Mouse (Mus musculus): ENCODE results near the gene Hspa1a.
A peak's percentile ranks its signal among the peaks of the same experiment; 100 is the strongest.
"Not testable (repeated sequence)": the region's sequence is repeated elsewhere in the genome, so short reads cannot be mapped to it uniquely, and the experiment has no call there.

The Hspa1a gene

GRCm38 (mm10) chr17:35001452-35002152 is 29.6 kb upstream of the Hspa1a start:
- no peak for DNase-seq (ENCODE audit: low spot score)

- DNase-seq (ENCODE audit: low spot score), result peak; percentile 83
Observed at GRCm38 (mm10) chr17:35000717-35001451, 28.9 kb upstream of the Hspa1a start, which contains the start of gene Vars. Gene Vars, plus strand, starts transcription at chr17:35000987.

DNA sequence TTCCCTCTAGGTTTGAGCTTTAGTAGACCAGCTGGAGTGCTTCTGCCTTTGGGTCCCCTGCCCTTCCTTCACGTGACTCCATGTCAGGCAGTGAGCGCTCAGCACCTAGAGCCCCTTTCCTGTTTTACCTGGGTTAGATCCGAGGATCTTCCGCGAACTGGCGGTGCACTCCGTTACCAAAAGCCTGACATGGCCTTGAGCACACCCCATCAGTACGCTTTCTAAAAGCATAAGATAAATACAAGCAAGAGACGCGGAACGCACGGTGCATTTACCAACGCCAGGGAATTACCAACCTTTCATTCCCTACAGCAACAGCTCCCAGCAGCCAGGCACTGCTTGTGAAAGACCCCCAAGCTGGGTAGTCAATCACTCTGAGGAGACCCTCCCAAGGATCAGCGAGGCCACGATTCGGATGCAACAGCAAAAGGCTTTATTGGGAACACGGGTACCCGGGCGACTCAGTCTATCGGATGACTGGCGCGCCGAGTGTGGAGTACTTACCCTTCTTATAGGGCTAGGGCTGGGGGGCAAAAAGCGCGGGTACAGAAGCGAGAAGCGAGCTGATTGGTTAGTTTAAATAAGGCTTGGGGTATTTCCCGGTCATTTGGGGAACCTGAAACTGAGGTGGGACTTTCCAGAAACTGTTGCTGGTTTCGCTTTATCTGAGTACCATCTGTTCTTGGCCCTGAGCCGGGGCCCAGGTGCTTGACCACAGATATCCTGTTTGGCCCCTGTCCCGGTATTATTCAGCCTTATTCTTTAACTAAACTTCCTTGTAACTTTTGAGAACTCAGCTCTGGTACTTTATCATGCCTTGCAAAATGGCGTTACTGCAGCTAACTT is 28.1 kb upstream of the Hspa1a start:
- not testable (repeated sequence) for DNase-seq (ENCODE audit: low spot score)

DNA sequence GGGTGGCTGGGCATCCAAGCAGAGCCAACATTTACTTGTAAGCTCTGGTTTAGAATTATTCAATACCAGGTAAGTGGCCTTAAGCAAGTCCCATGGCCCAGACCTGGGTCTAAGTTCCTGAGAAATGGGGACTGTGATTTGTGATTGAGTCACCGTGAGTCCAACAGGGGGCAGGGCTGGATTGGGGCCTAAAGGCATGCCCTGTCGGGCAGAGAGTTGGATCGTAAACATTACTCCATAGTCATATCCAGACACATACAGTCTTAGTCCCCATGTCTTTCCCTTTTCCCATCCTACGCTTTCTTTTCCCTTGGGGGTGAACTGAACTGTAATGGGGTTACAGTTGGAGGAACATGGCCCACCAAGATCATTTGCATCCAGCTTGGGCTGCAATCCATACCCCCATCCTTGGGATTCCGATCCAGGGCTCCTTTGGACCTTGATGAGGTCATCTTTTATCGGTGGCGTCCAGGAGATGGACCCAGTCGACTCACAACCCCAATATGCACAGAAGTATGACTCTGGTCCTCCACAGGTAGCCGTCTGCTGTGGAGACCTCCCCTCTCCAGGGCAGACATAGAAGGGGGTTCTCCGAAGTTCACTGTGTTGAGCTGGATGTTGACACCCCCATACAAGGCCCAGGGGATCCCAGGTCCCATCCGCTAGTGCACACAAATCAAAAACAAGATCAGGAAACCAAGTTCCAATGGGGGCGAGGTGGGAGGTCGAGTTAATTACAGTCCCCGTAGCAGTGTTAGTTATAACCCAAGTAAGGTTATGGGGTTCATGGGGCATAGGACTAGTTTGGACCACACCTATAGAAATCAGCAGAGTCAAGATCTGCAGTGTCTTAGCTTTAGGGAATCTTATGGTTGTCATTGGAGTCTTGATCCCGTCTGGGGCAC is 26.8 kb upstream of the Hspa1a start:
- no peak for DNase-seq (ENCODE audit: low spot score)

DNA sequence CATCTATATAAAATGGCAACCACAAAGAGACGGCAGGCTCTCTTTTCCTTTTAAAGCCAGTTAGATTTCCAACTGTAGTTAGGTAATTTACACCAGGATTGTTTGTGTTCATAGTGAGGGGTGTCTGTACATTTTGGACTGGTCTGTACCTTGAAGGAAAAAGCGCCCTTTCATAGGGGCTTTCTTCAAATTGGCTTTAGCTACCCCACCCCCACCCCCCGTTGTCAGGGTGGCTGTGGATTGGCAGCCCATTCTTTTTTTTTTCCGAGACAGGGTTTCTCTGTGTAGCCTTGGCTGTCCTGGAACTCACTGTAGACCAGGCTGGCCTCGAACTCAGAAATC is 25.2 kb upstream of the Hspa1a start:
- DNase-seq (ENCODE audit: low spot score), result no peak

- DNase-seq (ENCODE audit: low spot score), result no peak
Observed at GRCm38 (mm10) chr17:34996411-34997141, 24.6 kb upstream of the Hspa1a start.

GRCm38 (mm10) chr17:34995927-34996326 is 24.0 kb upstream of the Hspa1a start:
- DNase-seq (ENCODE audit: low spot score), result not testable (repeated sequence)

DNA sequence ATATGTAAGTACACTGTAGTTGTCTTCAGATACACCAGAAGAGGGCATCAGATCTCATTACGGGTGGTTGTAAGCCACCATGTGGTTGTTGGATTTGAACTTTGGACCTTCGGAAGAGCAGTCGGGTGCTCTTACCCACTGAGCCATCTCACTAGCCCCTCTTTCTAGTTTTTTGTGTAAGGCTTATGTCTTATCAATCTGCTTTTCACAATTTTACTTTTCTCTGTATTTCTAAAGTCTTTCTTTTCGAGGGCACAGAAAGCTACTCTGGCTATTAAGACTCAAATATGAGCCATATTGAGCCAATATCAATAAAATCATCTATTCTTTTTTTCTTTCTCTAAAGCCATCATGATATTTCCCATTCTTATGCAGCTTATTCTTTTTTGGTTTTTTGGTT is 23.2 kb upstream of the Hspa1a start:
- not testable (repeated sequence) for DNase-seq (ENCODE audit: low spot score)

- DNase-seq (ENCODE audit: low spot score), result no peak
Observed at GRCm38 (mm10) chr17:34994751-34995150, 22.8 kb upstream of the Hspa1a start.

DNA sequence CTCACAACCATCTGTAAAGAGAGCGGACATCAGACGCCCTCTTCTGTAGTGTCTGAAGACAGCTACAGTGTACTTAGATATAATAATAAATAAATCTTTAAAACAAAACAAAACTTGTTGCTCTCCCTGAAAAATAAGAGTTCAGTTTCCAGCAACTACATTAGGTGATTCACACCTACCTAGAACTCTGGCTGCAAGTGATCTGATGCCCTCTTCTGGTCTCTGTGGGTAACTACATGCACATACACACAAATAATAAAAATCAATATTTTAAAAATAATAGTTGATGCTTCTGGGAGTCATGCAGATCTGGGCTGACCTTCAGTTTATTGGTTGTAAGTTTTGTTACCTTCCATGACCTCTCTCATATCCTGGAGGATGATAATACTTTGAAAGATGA is 12.3 kb upstream of the Hspa1a start:
- DNase-seq (ENCODE audit: low spot score), result no peak

DNA sequence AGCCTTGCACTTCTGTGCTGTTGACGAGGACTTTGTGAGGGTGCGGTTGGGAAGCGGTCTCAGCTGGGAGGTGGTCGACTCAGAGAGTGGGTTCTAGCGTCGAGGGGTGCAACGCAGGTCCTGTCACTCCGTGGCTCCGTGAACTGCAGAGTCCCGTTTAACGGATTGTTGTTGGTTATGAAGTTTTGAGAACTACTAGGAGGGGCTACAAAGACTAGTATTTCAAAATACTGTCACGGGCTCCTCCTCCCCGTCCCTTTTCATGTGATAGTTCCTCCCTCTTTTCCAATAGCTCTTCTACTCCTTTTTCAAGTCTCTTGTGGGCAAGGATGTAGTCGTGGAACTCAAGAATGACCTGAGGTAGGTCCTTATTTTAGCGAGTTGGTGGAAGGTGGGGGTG is 10.4 kb upstream of the Hspa1a start:
- no peak for DNase-seq (ENCODE audit: low spot score)

DNA sequence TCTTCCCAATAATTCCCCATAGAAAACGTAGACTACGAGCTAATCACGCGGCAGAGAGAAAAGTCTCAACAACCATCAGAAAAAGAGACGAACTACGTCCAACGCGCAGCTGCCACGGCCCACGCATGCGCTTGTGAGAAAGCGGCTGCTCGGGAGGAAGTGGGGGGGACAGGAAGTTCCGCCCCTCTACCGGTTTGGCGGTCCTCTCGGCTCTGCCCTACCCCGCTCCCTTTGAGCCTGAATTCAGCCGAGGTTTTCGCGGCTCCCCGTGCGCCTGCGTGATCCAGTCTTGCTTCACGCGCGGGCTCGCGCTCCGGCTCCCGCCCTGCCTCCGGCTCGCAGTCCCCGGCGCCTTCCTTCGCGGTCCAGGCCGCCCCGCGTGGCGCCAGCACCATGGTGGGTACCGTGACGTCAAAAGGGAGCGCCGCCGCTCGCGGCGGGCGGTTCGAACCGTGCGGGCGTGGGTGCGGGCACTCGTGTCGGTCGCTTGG is 9.8 kb upstream of the Hspa1a start, which contains the start of gene Lsm2:
Gene Lsm2 (plus strand): TSS at position 173 of the 491 bp plus-strand sequence.
- DNase-seq (ENCODE audit: low spot score), result peak; percentile 94

GRCm38 (mm10) chr17:34980655-34981054 is 8.7 kb upstream of the Hspa1a start:
- peak; percentile 72 for DNase-seq (ENCODE audit: low spot score)

DNA sequence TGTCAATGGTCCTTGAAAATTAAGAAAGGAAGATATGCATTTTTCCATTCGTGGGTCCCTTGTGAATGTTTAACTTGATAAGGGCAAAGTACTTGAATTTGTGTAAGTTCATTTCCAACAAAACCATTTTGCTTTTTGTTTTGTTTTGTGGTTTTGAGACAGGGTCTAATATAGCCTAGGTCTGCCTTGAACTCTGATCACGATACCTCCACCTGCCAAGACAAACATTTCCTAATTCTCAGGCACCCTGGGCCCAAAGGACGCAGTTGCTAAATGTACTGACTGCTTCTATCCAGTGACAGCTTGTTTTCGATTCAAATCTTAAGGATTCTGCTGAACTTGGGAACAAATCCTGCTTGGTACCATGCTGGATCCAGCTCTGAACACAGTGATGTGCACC is 7.7 kb upstream of the Hspa1a start:
- DNase-seq (ENCODE audit: low spot score), result no peak

GRCm38 (mm10) chr17:34978239-34978638 is 6.3 kb upstream of the Hspa1a start:
- no peak for DNase-seq (ENCODE audit: low spot score)

DNA sequence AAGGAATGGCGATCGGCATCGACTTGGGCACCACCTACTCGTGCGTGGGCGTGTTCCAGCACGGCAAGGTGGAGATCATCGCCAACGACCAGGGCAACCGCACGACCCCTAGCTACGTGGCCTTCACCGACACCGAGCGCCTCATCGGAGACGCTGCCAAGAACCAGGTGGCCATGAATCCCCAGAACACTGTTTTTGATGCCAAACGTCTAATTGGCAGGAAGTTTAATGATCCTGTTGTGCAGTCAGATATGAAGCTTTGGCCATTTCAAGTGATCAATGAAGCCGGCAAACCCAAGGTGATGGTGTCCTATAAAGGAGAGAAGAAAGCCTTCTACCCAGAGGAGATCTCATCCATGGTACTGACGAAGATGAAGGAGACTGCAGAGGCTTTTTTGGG is 5.0 kb upstream of the Hspa1a start:
- DNase-seq (ENCODE audit: low spot score), result no peak

DNA sequence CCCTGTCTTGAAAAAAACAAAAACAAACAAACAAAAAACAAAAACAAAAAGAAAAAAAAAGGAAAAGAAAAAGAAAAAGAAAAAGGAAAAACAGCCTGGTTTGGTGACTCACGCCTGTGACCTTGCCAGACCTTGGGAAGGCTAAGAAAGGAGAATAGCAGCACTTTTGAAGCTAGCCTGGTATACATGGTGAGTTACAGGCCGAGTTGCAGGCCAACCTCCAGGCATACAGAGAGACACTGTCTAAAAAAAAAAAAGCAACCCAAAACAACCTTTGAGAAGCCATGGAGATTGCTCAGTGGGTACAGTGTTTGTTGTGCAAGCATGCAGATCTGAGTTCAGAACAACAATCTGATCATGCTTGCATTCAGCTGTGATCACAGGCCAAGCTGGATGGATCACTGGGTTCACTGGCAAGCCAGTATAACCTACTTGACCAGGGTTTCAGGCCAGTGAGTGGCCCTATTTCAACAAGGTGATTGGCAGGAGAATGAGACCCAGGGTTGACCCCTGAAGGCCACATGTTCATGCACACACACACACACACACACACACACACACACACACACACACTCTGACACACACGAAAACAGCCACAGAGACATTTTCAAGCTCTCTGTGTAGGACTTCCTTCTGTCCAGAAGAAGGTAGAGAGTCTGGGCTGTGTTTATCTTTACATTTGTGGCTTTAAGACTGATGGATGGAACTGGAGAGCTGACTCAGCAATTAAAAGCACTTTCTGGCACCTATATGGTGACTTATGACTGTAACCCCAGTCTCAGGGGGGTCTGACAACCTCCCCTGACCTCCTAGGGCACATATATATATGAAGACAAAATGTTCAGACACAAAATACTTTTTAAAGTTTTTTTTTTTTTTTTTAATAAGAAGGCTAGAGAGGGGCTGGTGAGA is 3.9 kb upstream of the Hspa1a start:
- DNase-seq (ENCODE audit: low spot score), result no peak

- DNase-seq (ENCODE audit: low spot score), result not testable (repeated sequence)
Observed at GRCm38 (mm10) chr17:34971694-34972068, 275 bp downstream of the Hspa1a start.

DNA sequence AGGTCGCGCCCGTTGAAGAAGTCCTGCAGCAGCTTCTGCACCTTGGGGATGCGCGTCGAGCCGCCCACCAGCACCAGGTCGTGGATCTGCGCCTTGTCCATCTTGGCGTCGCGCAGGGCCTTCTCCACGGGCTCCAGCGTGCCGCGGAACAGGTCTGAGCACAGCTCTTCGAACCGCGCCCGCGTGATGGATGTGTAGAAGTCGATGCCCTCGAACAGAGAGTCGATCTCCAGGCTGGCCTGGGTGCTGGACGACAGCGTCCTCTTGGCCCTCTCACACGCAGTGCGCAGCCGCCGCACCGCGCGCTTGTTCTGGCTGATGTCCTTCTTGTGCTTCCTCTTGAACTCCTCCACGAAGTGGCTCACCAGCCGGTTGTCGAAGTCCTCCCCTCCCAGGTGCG is 1.1 kb downstream of the Hspa1a start:
- not testable (repeated sequence) for DNase-seq (ENCODE audit: low spot score)

DNA sequence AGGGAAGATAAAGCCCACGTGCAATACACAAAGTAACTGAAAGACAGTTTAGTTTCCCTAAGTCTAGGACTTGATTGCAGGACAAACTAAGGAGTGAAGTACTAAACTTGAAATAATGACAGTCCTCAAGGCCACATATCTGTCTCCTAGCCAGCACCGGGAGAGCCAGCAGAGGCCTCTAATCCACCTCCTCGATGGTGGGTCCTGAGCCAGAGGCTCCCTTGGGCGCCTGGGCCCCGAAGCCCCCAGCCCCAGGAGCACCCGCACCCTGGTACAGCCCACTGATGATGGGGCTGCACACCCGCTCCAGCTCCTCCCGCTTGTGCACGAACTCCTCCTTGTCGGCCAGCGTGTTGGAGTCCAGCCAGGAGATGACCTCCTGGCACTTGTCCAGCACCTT is 2.1 kb downstream of the Hspa1a start, which contains the start of gene Gm20481:
Gene Gm20481 (plus strand): TSS at position 91 of the 400 bp plus-strand sequence.
- not testable (repeated sequence) for DNase-seq (ENCODE audit: low spot score)

Measured in lung, postnatal 25 days (tissue).